Mouse (Mus musculus) cerebellum, adult 2 months (tissue): ENCODE measurements around the gene Ogg1.
"Not testable (repeated sequence)": the region's sequence is repeated elsewhere in the genome, so short reads cannot be mapped to it uniquely, and the experiment has no call there.

ENCODE experiments used
- CTCF ChIP-seq: fragments of 200-500 bp; IDR thresholded peaks from 2 replicates; pipeline ENCODE4 v1.5.1; 2011; ENCODE audit warnings: low read depth, mild to moderate bottlenecking, control low read depth, low read length, moderate library complexity, borderline replicate concordance; ENCODE audit not compliant: insufficient read depth
- POLR2A ChIP-seq: fragments of 200-500 bp; IDR thresholded peaks from 2 replicates; pipeline ENCODE4 v1.6.1; 2011; ENCODE audit warnings: low read length, control low read depth, borderline replicate concordance; ENCODE audit not compliant: insufficient read depth

GRCm38 (mm10) chr6:113332734-113333133 lies 6.0 kb downstream of the Ogg1 start:
- not testable (repeated sequence) for TF ChIP-seq POLR2A, CTCF
